Mouse (Mus musculus) embryonic facial prominence, embryonic 15.5 days (tissue): Measurements from ENCODE around the gene Stra8. TPM values are rescaled to one million over a fixed set of nuclear protein-coding genes. Genes with fewer than 3 reads are reported as not detected.

Experiments
- ATAC-seq: fragments of 200-750 bp; cut with Nextera tagmentation; 2 replicates; pipeline ENCODE4 v1.8.0; 2017; ENCODE audit warnings: low read depth, moderate TSS enrichment; ENCODE audit not compliant: insufficient number of reproducible peaks, low FRiP score, low TSS enrichment
- H3K27ac ChIP-seq: fragments of 300-500 bp; sonication (generic); replicated peaks from 2 replicates; pipeline ENCODE4 v1.5.1; 2015; ENCODE audit warnings: mild to moderate bottlenecking, inconsistent platforms
- H3K27me3 ChIP-seq: fragments of 300-500 bp; sonication (generic); 2 replicates; pipeline ENCODE4 v1.6.1; 2015; ENCODE audit warnings: inconsistent platforms
- H3K36me3 ChIP-seq: fragments of 300-500 bp; sonication (generic); 2 replicates; pipeline ENCODE4 v1.6.1; 2015; ENCODE audit warnings: mild to moderate bottlenecking, inconsistent platforms
- H3K4me1 ChIP-seq: fragments of 300-500 bp; sonication (generic); 2 replicates; pipeline ENCODE4 v1.6.1; 2015; ENCODE audit warnings: inconsistent platforms
- H3K4me2 ChIP-seq: fragments of 300-500 bp; sonication (generic); replicated peaks from 2 replicates; pipeline ENCODE4 v1.6.1; 2015; ENCODE audit warnings: mild to moderate bottlenecking, inconsistent platforms
- H3K4me3 ChIP-seq: fragments of 300-500 bp; sonication (generic); replicated peaks from 2 replicates; pipeline ENCODE4 v1.5.1; 2015; ENCODE audit warnings: mild to moderate bottlenecking, inconsistent platforms
- H3K9ac ChIP-seq: fragments of 300-500 bp; sonication (generic); 2 replicates; pipeline ENCODE4 v1.6.1; 2015; ENCODE audit warnings: inconsistent platforms
- H3K9me3 ChIP-seq: fragments of 300-500 bp; sonication (generic); replicated peaks from 2 replicates; pipeline ENCODE4 v1.6.1; 2016; ENCODE audit warnings: inconsistent platforms
- WGBS: fragments of 180-500 bp; shearing (Covaris S2); methylation state at CpG from one replicate; pipeline ENCODE4 v1.1.7; 2015; 5-methylcytosine and 5-hydroxymethylcytosine counted together
- polyA plus RNA-seq: library from polyadenylated mRNA; unstranded; fragments of >200 nt; fragmentation: Nextera tagmentation; extraction: Ambion mirVana; gene quantifications from 2 replicates; pipeline ENCODE4 v1.2.1, GENCODE M21; 2015

Gene Stra8
- polyA plus RNA-seq: not detected in 2 replicates

- Histone ChIP-seq H3K9me3 (no peaks in the 10 kb centered on the region), H3K36me3 (no peaks in the 10 kb centered on the region), H3K4me3 (no peak within 1 kb of the TSS), H3K27ac (no peak within 1 kb of the TSS), H3K9ac (no peak within 1 kb of the TSS), H3K27me3 (no peaks in the 10 kb centered on the region), H3K4me2 (no peak within 1 kb of the TSS), H3K4me1 (no peaks in the 10 kb centered on the region)
- 43% methylated on average over 10 of the region's 10 CpGs for WGBS
- no peak for ATAC-seq
Measured at GRCm38 (mm10) chr6:34919956-34920355, at the start of gene Stra8. TSS of gene Stra8 (plus strand) at chr6:34920163.

- Histone ChIP-seq H3K27me3 (no peaks in the 10 kb centered on the region), H3K36me3 (no peaks in the 10 kb centered on the region), H3K4me1 (peaks cover 55% of the 10 kb centered on the region), H3K27ac (peak overlapping the region; percentile 79), H3K4me2 (no peak overlapping the region), H3K9ac (no peak overlapping the region), H3K4me3 (no peak overlapping the region), H3K9me3 (no peaks in the 10 kb centered on the region)
- ATAC-seq: 0 out of 2 replicates have a peak, but pooled peaks have one; percentile 27
- WGBS: 25% methylated on average over 5 of the region's 5 CpGs
Measured at GRCm38 (mm10) chr6:34870724-34871123, 49.2 kb upstream of the Stra8 start.

- H3K4me1 ChIP-seq: peaks cover 56% of the 10 kb centered on the region
- H3K4me3 ChIP-seq: no peak overlapping the region
- no peak for ATAC-seq
- H3K27ac ChIP-seq: 0 out of 2 replicates have a peak overlapping the region, but pooled peaks have one; percentile 9
- H3K9me3 ChIP-seq: no peaks in the 10 kb centered on the region
- H3K4me2 ChIP-seq: no peak overlapping the region
- 87% methylated on average over 7 of the region's 7 CpGs for WGBS
- no peaks in the 10 kb centered on the region for H3K27me3 ChIP-seq
- H3K36me3 ChIP-seq: no peaks in the 10 kb centered on the region
- H3K9ac ChIP-seq: no peak overlapping the region
Measured at GRCm38 (mm10) chr6:34871929-34872328, 48.0 kb upstream of the Stra8 start.

GRCm38 (mm10) chr6:34872871-34873270 lies 47.1 kb upstream of the Stra8 start:
- Histone ChIP-seq H3K9ac (no peak overlapping the region), H3K27me3 (no peaks in the 10 kb centered on the region), H3K27ac (no peak overlapping the region), H3K36me3 (no peaks in the 10 kb centered on the region), H3K4me3 (no peak overlapping the region), H3K4me2 (no peak overlapping the region), H3K9me3 (no peaks in the 10 kb centered on the region), H3K4me1 (peaks cover 58% of the 10 kb centered on the region)
- WGBS: 79% methylated on average over 10 of the region's 10 CpGs
- ATAC-seq: no peak

GRCm38 (mm10) chr6:34874101-34874921 lies 45.7 kb upstream of the Stra8 start:
- H3K9ac ChIP-seq: no peak overlapping the region

GRCm38 (mm10) chr6:34875268-34875761 lies 44.6 kb upstream of the Stra8 start:
- WGBS: 75% methylated on average over 15 of the region's 15 CpGs
- Histone ChIP-seq H3K4me2 (no peak overlapping the region), H3K27me3 (no peaks in the 10 kb centered on the region), H3K9ac (no peak overlapping the region), H3K27ac (no peak overlapping the region), H3K9me3 (no peaks in the 10 kb centered on the region), H3K4me3 (no peak overlapping the region), H3K36me3 (0 out of 2 replicates have a peak, but pooled peaks cover 2% of the 10 kb centered on the region), H3K4me1 (peaks cover 64% of the 10 kb centered on the region)
- ATAC-seq: no peak

More at GRCm38 (mm10) chr6:34874101-34874921, 45.7 kb upstream of the Stra8 start:
- Histone ChIP-seq H3K27me3 (no peaks in the 10 kb centered on the region), H3K36me3 (no peaks in the 10 kb centered on the region), H3K4me3 (no peak overlapping the region), H3K9me3 (no peaks in the 10 kb centered on the region), H3K4me1 (peaks cover 72% of the 10 kb centered on the region), H3K27ac (peak overlapping the region; percentile 60), H3K4me2 (no peak overlapping the region)
- no peak for ATAC-seq
- WGBS: 39% methylated on average over 21 of the region's 21 CpGs

GRCm38 (mm10) chr6:34875966-34876834 lies 43.8 kb upstream of the Stra8 start:
- H3K27ac ChIP-seq: 0 out of 2 replicates have a peak overlapping the region, but pooled peaks have one; percentile 94
- H3K4me2 ChIP-seq: peak overlapping the region; percentile 57; the same call in 1 of the 2 replicates
- H3K4me3 ChIP-seq: no peak overlapping the region
- no peaks in the 10 kb centered on the region for H3K9me3 ChIP-seq
- no peak overlapping the region for H3K9ac ChIP-seq
- H3K27me3 ChIP-seq: no peaks in the 10 kb centered on the region
- no peak for ATAC-seq
- WGBS: 63% methylated on average over 12 of the region's 12 CpGs
- peaks cover 55% of the 10 kb centered on the region for H3K4me1 ChIP-seq
- H3K36me3 ChIP-seq: peaks cover 11% of the 10 kb centered on the region; the same call in 1 of the 2 replicates

- Histone ChIP-seq H3K4me3 (peak overlapping the region; percentile 69), H3K36me3 (peaks cover 13% of the 10 kb centered on the region; the same call in 1 of the 2 replicates), H3K27me3 (no peaks in the 10 kb centered on the region), H3K27ac (peak overlapping the region; percentile 94; the same call in 1 of the 2 replicates), H3K9ac (peak overlapping the region; percentile 84; the same call in 1 of the 2 replicates), H3K4me1 (peaks cover 52% of the 10 kb centered on the region), H3K4me2 (peak overlapping the region; percentile 57), H3K9me3 (no peaks in the 10 kb centered on the region)
- no peak for ATAC-seq
- WGBS: 34% methylated on average over 2 of the region's 2 CpGs
Measured at GRCm38 (mm10) chr6:34876835-34877156, 43.2 kb upstream of the Stra8 start.

- Histone ChIP-seq H3K9ac (peak within 1 kb of the TSS; percentile 84), H3K27ac (peak within 1 kb of the TSS; percentile 94), H3K4me2 (peak within 1 kb of the TSS; percentile 57), H3K4me1 (peaks cover 50% of the 10 kb centered on the region), H3K4me3 (peak within 1 kb of the TSS; percentile 69), H3K9me3 (no peaks in the 10 kb centered on the region), H3K27me3 (no peaks in the 10 kb centered on the region), H3K36me3 (peaks cover 13% of the 10 kb centered on the region; the same call in 1 of the 2 replicates)
- under 1% methylated on average over 56 of the region's 56 CpGs for WGBS
- peak; percentile 91 for ATAC-seq
Measured at GRCm38 (mm10) chr6:34877509-34878321, 42.2 kb upstream of the Stra8 start, which contains the start of gene Cyren. TSS of gene Cyren (minus strand) at chr6:34878060.

GRCm38 (mm10) chr6:34879101-34879740 lies 40.7 kb upstream of the Stra8 start:
- peaks cover 45% of the 10 kb centered on the region for H3K4me1 ChIP-seq
- H3K27me3 ChIP-seq: no peaks in the 10 kb centered on the region
- H3K27ac ChIP-seq: no peak overlapping the region; the same call in 1 of the 2 replicates
- H3K4me3 ChIP-seq: no peak overlapping the region
- no peak overlapping the region for H3K9ac ChIP-seq
- no peaks in the 10 kb centered on the region for H3K9me3 ChIP-seq
- H3K36me3 ChIP-seq: peaks cover 20% of the 10 kb centered on the region
- no peak for ATAC-seq
- H3K4me2 ChIP-seq: no peak overlapping the region
- WGBS: 71% methylated on average over 16 of the region's 16 CpGs
